Mouse (Mus musculus): ENCODE measurements at regions not wholly inside any gene's neighbourhood (a gene's known extent, or its start where the extent isn't known, plus 50 kb on each side); places are given as distances from the start of the nearest gene placed in this dataset.

DNA sequence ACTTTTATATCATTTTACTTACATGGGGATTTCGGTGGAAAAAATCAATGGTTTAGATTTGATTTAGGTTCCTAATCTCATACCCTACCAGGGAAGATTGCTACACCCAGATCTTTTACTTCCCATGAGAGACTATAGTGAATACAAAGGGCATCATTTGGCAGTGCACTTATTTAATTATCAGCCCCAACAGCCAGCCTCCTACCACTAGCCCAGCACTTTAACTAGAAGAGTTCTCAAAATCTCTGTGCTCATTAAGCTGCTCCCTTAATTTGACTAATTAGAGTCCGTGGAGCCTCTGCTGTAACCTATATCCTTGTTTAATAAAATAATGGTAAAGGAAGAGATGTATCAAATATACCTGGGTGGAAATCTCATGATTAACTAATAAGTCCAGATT lies 77.4 kb downstream of the 1700009N14Rik start:
- TF ChIP-seq POLR2A (IDR thresholded peaks at IDR 0.05; ENCODE audit: extremely low read depth, insufficient read depth, low read length) (no peak), CTCF (IDR thresholded peaks at IDR 0.05; ENCODE audit: extremely low read depth, insufficient read depth, low read length) (no peak)
